Mouse (Mus musculus) fat pad, adult 2 months (tissue): ENCODE measurements at regions not wholly inside any gene's neighbourhood (a gene's known extent, or its start where the extent isn't known, plus 50 kb on each side); places are given as distances from the start of the nearest gene placed in this dataset.

Experiments
- DNase-seq: peaks from one replicate; pipeline ENCODE4 v3.0.0-alpha.2; 2011; ENCODE audit warnings: low read depth, low spot score; ENCODE audit errors: extremely low read depth

DNA sequence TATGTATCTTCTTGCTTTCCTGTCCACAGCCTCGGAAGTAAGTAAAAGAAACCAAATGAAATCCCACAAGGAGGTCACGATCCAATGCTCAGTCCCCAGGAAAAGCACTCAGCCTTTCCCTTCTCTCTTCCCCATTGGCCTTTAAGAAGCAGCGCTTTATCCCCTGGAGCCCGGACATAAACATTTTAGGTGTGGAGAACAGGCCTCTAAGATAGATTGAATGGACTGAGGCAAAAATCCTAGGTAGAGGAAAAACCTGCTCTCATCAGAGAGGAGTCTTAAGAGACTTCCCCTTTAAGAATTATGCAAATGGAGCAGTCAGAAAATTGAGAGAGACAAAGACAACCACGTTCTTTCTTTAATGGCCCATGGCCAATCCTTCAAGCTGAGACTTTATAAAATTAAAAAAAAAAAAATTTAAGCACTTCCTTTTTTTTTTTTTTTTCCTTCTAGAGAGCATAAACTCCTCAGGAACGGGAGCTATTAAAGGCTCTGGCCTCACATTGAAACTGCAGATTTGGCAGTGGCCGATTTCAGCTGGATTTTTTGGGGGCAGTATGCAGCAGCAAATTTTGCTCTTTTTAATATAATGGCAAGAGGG lies 1020.5 kb downstream of the 9330182O14Rik start:
- DNase-seq, result no peak

DNA sequence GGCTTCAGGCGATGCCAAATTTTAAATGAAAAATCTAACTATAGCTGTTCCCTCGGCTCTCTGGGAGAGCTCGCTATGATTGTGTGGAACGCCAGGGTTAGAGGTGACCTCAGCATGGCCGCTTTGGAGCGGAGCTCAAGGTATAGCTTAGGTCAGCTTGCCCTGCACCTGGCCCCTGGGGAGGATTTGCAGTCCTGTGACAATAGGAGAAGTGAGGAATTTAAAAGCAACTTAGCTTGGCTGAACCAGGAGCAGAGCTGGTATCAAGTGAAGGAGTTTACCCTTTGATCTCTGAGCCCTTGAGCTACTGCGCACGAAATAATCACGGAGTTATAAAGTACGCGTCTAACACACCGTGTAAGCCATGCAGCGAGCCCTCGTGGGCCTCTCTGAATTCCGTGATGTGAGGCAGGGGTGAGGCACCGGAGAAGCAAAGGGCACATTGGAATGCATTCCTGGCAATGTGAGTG lies 1021.0 kb downstream of the 9330182O14Rik start:
- no peak for DNase-seq

DNA sequence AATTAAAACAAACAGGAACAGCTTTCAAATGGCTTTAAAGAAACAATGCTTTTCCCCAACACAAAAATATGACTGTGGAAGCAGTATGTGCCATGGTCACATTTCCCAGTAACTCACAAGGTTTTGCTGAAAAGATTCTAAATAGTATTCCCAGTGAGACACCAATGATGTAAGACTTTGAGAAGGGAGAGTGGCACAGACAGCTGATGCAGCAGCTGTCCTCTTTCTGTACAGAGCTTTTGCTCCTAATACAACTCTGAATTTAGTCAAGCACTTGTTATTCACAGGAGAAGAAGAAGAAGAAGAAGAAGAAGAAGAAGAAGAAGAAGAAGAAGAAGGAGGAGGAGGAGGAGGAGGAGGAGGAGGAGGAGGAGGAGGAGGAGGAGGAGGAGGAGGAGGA lies 1023.6 kb downstream of the 9330182O14Rik start:
- DNase-seq, result no peak

- no peak for DNase-seq
Measured at GRCm38 (mm10) chr15:41162268-41162667, 1028.1 kb downstream of the 9330182O14Rik start.

DNA sequence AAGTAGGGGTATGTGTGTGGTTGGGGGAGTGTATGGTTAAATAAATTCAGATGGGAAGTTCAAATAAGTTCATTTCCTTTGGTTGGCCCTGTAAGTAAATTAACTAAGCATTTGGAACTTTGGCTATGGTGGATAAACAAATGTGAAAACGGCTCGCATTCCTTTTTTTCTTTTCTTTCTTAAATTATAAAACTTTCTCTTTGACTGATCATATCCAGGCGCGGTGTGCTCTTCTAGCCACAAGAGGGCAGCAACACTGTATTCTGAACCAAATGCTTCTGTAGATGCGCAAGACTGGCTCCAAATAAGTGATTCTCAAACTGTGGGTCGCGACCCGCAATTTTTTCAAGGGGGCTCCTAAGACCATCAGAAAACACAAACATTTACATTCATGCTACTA lies 1028.6 kb downstream of the 9330182O14Rik start:
- DNase-seq, result no peak

GRCm38 (mm10) chr15:41163643-41164358 lies 1029.6 kb downstream of the 9330182O14Rik start:
- DNase-seq, result peak; percentile 2

- no peak for DNase-seq
Measured at GRCm38 (mm10) chr15:41165534-41165933, 1031.4 kb downstream of the 9330182O14Rik start.

DNA sequence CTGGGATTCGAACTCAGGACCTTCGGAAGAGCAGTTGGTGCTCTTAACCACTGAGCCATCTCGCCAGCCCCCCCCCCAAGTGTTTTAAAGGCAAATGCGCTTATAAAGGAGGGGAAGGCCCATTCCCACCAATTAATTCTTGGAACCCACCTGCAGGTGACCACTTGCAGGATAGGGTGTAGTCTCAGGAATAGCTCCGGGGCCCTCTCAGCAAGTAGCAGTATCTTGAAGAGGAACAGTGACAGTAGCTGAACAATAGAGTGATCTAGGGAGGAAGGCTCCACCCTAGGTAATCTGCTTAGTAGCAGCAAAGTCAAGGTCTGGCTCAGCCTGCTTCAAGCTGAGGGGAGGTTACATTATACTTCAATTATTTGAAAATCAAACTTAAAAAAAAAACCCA lies 1056.6 kb downstream of the 9330182O14Rik start:
- DNase-seq, result no peak

DNA sequence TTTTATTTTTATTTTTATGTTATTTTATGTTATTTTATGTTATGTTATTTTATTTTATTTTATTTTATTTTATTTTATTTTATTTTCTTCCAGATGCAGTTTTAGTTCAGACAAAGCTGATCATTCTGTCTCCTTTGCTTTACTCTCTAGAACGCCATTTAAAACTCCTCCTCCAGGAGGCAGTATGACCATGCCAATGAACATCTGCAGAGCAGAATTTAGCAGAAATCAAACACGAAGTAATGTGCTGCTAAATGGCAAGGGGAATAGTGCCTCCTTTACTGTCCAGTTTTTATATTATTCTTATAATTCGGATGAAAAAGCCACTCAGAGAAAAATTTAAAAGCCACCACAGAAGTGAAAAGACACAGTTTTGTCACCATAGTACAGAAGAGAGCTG lies 1059.1 kb downstream of the 9330182O14Rik start:
- no peak for DNase-seq

DNA sequence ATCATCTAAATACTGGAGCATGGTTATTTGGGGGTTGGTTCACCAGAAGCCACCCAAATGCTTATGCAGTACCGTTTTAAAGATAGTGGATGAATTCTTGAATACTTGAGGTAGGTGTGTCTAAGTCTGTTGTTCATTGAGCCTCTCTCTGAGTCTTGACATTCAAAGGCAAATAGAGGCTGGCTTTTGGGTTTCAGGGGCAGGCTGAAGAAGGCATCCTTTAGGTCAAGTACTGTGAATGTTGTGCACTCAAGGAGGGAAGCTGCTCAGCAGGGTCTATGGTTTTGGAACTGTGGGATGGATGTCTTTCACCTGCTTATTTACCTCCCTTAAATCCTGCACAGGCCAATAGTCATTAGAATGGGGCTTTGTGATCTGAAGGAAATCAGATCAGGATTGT lies 1089.6 kb downstream of the 9330182O14Rik start:
- no peak for DNase-seq

- DNase-seq, result no peak
Measured at GRCm38 (mm10) chr15:41232406-41233060, 1098.4 kb downstream of the 9330182O14Rik start.
